Mouse (Mus musculus) heart, adult 18-20 months (tissue): ENCODE measurements around the gene Hoxc5. TPM values are rescaled to one million over a fixed set of nuclear protein-coding genes. Genes with fewer than 3 reads are reported as not detected.

ENCODE experiments used
- DNase-seq, 2 experiments: peaks; one replicate each; pipeline ENCODE4 v3.0.0; 2021 to 2022; ENCODE audit warnings: mixed read lengths in 1 of 2
- microRNA-seq, 2 experiments: library from miRNA; unstranded; fragments of <30 nt; microRNA quantifications; one replicate each; pipeline ENCODE4 v1.2.0; 2022
- total RNA-seq, 2 experiments: library from RNA; stranded (reverse); gene quantifications; 2 replicates each; pipeline ENCODE4 v1.2.3; 2021

The Hoxc5 gene
- total RNA-seq, 2 experiments from 2014 or later: 0.18 TPM; not detected in 1

- DNase-seq: no peak
These were observed 70.3 kb downstream of the Hoxc5 start for GRCm38 (mm10) chr15:103037579-103037978.

GRCm38 (mm10) chr15:103038701-103039480 is 71.6 kb downstream of the Hoxc5 start:
- no peak for DNase-seq

GRCm38 (mm10) chr15:103039609-103040008 is 72.4 kb downstream of the Hoxc5 start:
- no peak for DNase-seq

GRCm38 (mm10) chr15:103040601-103041000 is 73.4 kb downstream of the Hoxc5 start:
- DNase-seq: no peak

- no peak for DNase-seq
These were observed 74.4 kb downstream of the Hoxc5 start for GRCm38 (mm10) chr15:103041613-103042012.

GRCm38 (mm10) chr15:103042209-103042608 is 75.0 kb downstream of the Hoxc5 start:
- DNase-seq: no peak

GRCm38 (mm10) chr15:103051670-103052069 is 84.4 kb downstream of the Hoxc5 start:
- DNase-seq: no peak

GRCm38 (mm10) chr15:103053210-103053609 is 86.0 kb downstream of the Hoxc5 start:
- no peak for DNase-seq

GRCm38 (mm10) chr15:103056396-103056795 is 89.2 kb downstream of the Hoxc5 start:
- no peak for DNase-seq

- DNase-seq: no peak
These were observed 91.5 kb downstream of the Hoxc5 start for GRCm38 (mm10) chr15:103058715-103059114.

GRCm38 (mm10) chr15:103059393-103059992 is 92.2 kb downstream of the Hoxc5 start:
- peak in 1 of 2 experiments; percentile 16 for DNase-seq

GRCm38 (mm10) chr15:103060021-103060340 is 92.7 kb downstream of the Hoxc5 start:
- no peak for DNase-seq

- peak in 1 of 2 experiments; percentile 16 for DNase-seq
These were observed 93.3 kb downstream of the Hoxc5 start for GRCm38 (mm10) chr15:103060341-103061130.

- no peak for DNase-seq
These were observed 94.0 kb downstream of the Hoxc5 start for GRCm38 (mm10) chr15:103061131-103061825.

GRCm38 (mm10) chr15:103061988-103062387 is 94.7 kb downstream of the Hoxc5 start:
- DNase-seq: no peak

GRCm38 (mm10) chr15:103065642-103066041 is 98.4 kb downstream of the Hoxc5 start:
- no peak for DNase-seq

Small RNAs within 50 kb of the gene (microRNA-seq; reads per million reads assigned to microRNA genes)
- 1.5 to 4.1 reads per million in 2 experiments for gene Mir196a-2
- 4.6 to 15.1 reads per million in 2 experiments for gene Mir615

Other genes starting within 250 kb of the Hoxc5 start
- gene Calcoco1, start 245.3 kb upstream of the Hoxc5 start, total RNA-seq: 100 to 1,000 TPM; 105 to 119 TPM
- gene Hoxc13, start 46.3 kb upstream of the Hoxc5 start, total RNA-seq: not detected
- gene Hoxc12, start 30.7 kb upstream of the Hoxc5 start, total RNA-seq: not detected
- gene Hoxc11, start 13.0 kb upstream of the Hoxc5 start, total RNA-seq: not detected
- gene Hoxc10, start 647 bp upstream of the Hoxc5 start, total RNA-seq: not detected
- gene Hoxc9, start 9.0 kb downstream of the Hoxc5 start, total RNA-seq: not detected
- gene Hoxc8, start 23.2 kb downstream of the Hoxc5 start, total RNA-seq: not detected
- gene Hoxc6, start 30.8 kb downstream of the Hoxc5 start, total RNA-seq: under 1 TPM in 1 of 2 experiments, not detected in 1; 0.18 TPM
- under 1 TPM in 1 of 2 experiments, not detected in 1; 0.23 TPM for gene Hoxc4, start 51.5 kb downstream of the Hoxc5 start, total RNA-seq
- 10 to 100 TPM; 10.9 to 12.9 TPM for gene Smug1, start 199.6 kb downstream of the Hoxc5 start, total RNA-seq